Mouse (Mus musculus) lung, postnatal 0 days (tissue): ENCODE data around the gene Gfra1.

Source experiments
- CTCF ChIP-seq: IDR thresholded peaks from 2 replicates; pipeline ENCODE4 v1.5.1; 2016; ENCODE audit warnings: antibody characterized with exemption, mild to moderate bottlenecking
- EP300 ChIP-seq: IDR thresholded peaks from 2 replicates; pipeline ENCODE4 v1.6.1; 2016; ENCODE audit warnings: antibody characterized with exemption, mild to moderate bottlenecking, control low read depth

- TF ChIP-seq EP300: no peak
- no peak for TF ChIP-seq CTCF
Observed at GRCm38 (mm10) chr19:58391796-58392195, 63.9 kb downstream of the Gfra1 start.
